Mouse (Mus musculus) right cerebral cortex, postnatal 14 days (tissue): ENCODE results near the gene Atp8b5.

Experiments used
- DNase-seq: peaks from one replicate; pipeline ENCODE4 v3.0.0; 2022

Gene Atp8b5

DNA sequence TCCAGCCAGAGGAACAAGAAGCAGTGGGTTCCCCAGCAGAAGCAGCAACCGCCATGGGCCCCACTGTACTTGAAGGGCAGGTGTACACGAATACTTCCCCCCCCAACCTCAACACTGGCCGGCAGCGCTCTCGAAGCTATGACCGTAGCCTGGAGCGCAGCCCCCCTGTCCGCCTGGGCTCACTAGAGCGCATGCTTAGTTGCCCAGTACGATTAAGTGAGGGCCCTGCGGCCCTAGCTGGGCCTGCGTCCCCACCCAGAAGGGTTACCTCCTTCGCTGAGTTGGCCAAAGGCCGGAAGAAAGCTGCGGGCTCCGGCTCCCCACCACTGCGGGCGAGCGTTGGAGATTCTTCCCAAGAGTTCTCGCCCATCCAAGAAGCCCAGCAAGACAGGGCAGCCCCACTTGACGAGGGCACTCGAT lies 149.1 kb downstream of the Atp8b5 start:
- DNase-seq = no peak

DNA sequence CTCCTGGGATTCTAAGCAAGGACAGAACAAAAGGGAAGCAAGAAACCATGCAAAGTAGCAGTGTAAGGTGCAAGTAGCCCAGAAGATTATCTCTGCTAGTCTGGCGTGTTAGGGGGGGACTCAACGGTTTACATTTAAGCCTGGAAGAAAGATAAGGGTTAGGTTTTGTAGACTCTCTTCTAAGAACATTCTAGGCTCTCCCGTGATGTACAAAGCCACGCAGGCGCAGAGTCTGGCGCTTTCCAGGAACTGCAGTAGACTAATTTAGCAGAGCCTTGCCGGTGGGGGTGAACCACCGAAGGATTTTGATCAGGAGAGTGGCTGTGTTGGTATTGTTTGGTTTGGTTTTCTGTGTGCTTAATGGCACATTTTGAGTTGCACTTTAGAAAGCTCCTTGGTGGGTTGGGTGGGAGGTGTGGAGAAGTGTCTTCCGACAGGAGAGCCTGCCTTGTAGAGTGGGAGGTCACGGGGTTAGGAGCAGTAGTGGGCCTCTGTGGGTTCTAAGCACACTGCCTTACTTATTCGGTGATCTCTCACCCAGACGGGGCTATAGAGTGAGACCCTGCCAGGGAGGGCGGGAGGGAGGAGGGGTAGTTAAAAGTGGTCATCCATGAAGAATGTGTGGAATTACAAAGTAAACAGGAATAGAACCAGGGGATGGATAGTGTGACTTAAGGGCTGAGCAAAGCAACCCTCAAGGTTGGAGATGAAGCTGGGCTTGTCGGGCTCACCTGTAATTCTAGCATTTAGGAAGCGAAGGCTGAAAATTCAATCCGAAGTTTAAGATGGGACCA lies 150.5 kb downstream of the Atp8b5 start:
- no peak for DNase-seq

GRCm38 (mm10) chr4:43418450-43418849 lies 151.5 kb downstream of the Atp8b5 start:
- no peak for DNase-seq

DNA sequence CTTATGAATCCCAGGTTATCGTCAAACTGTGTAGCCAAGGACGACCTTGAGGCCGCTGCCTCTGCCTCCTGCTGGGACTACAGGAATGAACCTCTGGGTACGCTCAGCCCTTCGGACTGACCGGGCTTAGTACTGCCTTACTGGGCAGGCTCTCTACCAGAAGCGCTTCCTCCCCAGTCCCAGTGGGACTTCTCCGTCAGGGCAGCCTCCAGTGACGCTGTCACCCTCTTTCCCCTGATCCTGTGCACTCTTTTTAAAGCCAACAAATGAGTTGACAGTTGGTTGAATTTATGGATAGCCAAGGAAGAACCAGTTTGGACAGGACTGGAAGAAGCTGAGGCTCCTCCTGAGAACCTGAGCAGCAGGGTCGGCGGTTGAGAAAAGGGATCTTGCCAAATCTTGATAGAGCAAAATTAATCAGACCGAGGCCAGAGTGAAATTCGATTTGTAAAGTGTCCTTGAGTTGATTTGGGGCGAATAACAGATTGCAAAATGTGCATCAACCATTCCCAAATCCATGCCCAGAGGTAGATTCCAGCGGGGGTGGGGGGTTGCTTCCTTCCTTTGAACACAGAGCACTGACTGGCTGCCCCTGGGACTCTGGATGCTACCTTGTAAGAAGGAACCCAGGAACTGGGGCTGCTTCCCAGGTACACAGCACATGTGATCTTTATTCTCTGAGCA lies 152.2 kb downstream of the Atp8b5 start:
- DNase-seq = no peak

- no peak for DNase-seq
These were observed 152.9 kb downstream of the Atp8b5 start for GRCm38 (mm10) chr4:43419801-43420281.

- DNase-seq = peak; percentile 77
These were observed 153.3 kb downstream of the Atp8b5 start for GRCm38 (mm10) chr4:43420305-43420704.

- no peak for DNase-seq
These were observed 154.8 kb downstream of the Atp8b5 start for GRCm38 (mm10) chr4:43421632-43422240.
